Mouse (Mus musculus): ENCODE results near the gene Bloc1s4. TPM values are rescaled to one million over a fixed set of nuclear protein-coding genes. Genes with fewer than 3 reads are reported as not detected.

The Bloc1s4 gene
- polyA plus RNA-seq, 1 experiment from 2014 or later: 31.3 TPM

- Histone ChIP-seq H3K4me1 (no peaks in the 10 kb centered on the region), H3K4me3 (no peak overlapping the region), H3K9me3 (no peaks in the 10 kb centered on the region), H3K9ac (no peak overlapping the region), H3K27ac (no peak overlapping the region), H3K4me2 (no peak overlapping the region), H3K27me3 (replicated peaks) (no peaks in the 10 kb centered on the region), H3K36me3 (replicated peaks) (no peaks in the 10 kb centered on the region)
- 80% methylated on average over 8 of the region's 8 CpGs for WGBS
- ATAC-seq (replicated peaks): no peak
Measured at GRCm38 (mm10) chr5:36736009-36736408, 12.4 kb downstream of the Bloc1s4 start.

- Histone ChIP-seq H3K9ac (no peak overlapping the region), H3K4me3 (no peak overlapping the region), H3K4me1 (no peaks in the 10 kb centered on the region), H3K27me3 (replicated peaks) (no peaks in the 10 kb centered on the region), H3K9me3 (no peaks in the 10 kb centered on the region), H3K36me3 (replicated peaks) (no peaks in the 10 kb centered on the region), H3K27ac (no peak overlapping the region), H3K4me2 (no peak overlapping the region)
- no peak for ATAC-seq (replicated peaks)
- 84% methylated on average over 6 of the region's 6 CpGs for WGBS
Measured at GRCm38 (mm10) chr5:36735106-36735505, 13.3 kb downstream of the Bloc1s4 start.

DNA sequence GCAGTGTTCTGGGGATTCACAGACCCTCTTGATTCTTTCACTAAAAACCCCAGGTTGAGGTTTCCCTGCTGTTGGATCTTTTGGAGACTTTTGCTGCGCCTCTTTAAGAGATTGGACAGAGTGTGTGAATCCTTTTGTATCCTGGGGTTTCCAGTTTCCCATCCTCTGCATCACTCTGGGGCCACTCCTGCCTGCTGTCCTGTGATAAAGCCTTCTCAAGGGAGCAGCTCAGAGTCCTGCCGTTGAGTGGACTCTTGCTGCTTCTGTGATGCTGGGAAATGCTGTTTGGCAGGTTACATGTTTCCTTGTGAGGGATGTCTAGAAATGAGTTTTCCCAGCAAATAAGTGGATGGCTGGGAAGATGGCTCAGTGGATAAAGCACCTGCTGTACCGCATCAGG is 15.0 kb downstream of the Bloc1s4 start:
- Histone ChIP-seq H3K27me3 (replicated peaks) (no peaks in the 10 kb centered on the region), H3K9me3 (no peaks in the 10 kb centered on the region), H3K4me1 (no peaks in the 10 kb centered on the region), H3K36me3 (replicated peaks) (no peaks in the 10 kb centered on the region), H3K27ac (no peak overlapping the region), H3K4me3 (no peak overlapping the region), H3K9ac (no peak overlapping the region), H3K4me2 (no peak overlapping the region)
- 67% methylated on average over 3 of the region's 3 CpGs for WGBS
- ATAC-seq (replicated peaks): no peak

- Histone ChIP-seq H3K9me3 (no peaks in the 10 kb centered on the region), H3K27ac (no peak overlapping the region), H3K9ac (no peak overlapping the region), H3K27me3 (replicated peaks) (no peaks in the 10 kb centered on the region), H3K4me3 (no peak overlapping the region), H3K4me2 (no peak overlapping the region), H3K4me1 (no peaks in the 10 kb centered on the region), H3K36me3 (replicated peaks) (no peaks in the 10 kb centered on the region)
- 78% methylated on average over 7 of the region's 7 CpGs for WGBS
- ATAC-seq (replicated peaks): no peak
Measured at GRCm38 (mm10) chr5:36731901-36732652, 16.4 kb downstream of the Bloc1s4 start.

- Histone ChIP-seq H3K9ac (no peak overlapping the region), H3K27me3 (replicated peaks) (no peaks in the 10 kb centered on the region), H3K4me3 (no peak overlapping the region), H3K4me1 (no peaks in the 10 kb centered on the region), H3K9me3 (no peaks in the 10 kb centered on the region), H3K4me2 (no peak overlapping the region), H3K27ac (no peak overlapping the region), H3K36me3 (replicated peaks) (no peaks in the 10 kb centered on the region)
- no peak for ATAC-seq (replicated peaks)
- 59% methylated on average over 3 of the region's 3 CpGs for WGBS
Measured at GRCm38 (mm10) chr5:36730689-36731088, 17.8 kb downstream of the Bloc1s4 start.

GRCm38 (mm10) chr5:36729923-36730322 is 18.5 kb downstream of the Bloc1s4 start:
- Histone ChIP-seq H3K4me2 (no peak overlapping the region), H3K4me3 (no peak overlapping the region), H3K4me1 (no peaks in the 10 kb centered on the region), H3K36me3 (replicated peaks) (no peaks in the 10 kb centered on the region), H3K27ac (no peak overlapping the region), H3K9me3 (no peaks in the 10 kb centered on the region), H3K9ac (no peak overlapping the region), H3K27me3 (replicated peaks) (no peaks in the 10 kb centered on the region)
- WGBS: 90% methylated on average over 2 of the region's 2 CpGs
- ATAC-seq (replicated peaks): no peak

DNA sequence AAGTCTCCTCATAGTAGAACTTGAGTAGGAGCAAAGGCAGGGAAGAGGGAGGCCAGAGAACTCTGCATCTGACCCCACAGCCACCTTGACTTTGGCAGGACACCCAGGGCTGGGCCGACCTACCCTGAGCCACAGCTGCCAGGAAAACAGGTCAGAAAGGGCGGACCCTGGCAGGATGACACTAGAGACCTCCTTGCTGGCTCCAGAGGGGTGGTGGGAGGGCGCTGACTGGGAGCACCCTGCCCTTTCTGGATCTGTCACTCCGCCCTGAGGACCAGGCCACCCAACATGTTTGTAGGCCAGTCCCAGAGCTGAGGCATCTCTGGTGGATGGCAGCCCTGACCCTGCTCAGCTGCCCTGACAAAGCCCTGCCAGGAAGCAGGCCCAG is 19.4 kb downstream of the Bloc1s4 start:
- no peak overlapping the region for H3K4me2 ChIP-seq
- H3K27me3 ChIP-seq (replicated peaks): no peaks in the 10 kb centered on the region
- H3K9ac ChIP-seq: no peak overlapping the region
- H3K27ac ChIP-seq: no peak overlapping the region
- ATAC-seq (replicated peaks): no peak
- no peaks in the 10 kb centered on the region for H3K4me1 ChIP-seq
- 74% methylated on average over 4 of the region's 4 CpGs for WGBS
- H3K4me3 ChIP-seq: no peak overlapping the region
- no peaks in the 10 kb centered on the region for H3K36me3 ChIP-seq (replicated peaks)
- no peaks in the 10 kb centered on the region for H3K9me3 ChIP-seq

DNA sequence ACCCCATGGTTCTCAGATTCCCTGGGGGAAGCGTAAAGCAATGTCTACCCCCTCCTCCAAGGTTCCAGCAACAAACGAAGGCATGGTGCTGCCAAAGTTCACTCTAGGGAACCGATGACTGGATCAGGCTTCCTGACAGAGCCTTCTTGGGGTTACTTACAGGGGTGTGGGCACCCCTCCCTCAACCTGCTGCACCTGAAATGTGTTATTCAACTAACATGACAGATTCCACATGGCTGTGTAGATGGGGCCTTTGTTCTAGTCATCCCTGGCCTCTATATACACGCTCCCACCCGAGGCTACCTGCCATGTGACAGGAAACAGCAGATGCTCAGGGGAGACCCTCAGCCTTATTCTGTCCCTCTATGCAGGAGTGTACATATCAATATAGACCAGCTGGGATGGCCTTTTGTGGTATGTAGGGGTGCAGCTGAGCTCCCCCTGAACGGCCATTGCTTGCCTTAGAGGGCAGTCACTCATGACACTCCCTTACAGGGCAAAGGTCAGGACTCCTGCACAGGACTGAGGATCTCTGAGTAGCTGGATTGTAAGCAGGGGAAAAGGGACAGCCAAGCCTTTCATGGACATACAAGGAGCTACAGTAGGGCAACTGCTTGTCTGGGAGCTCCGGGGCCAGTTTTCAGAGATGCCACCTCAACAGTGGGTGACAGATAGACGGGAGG is 19.9 kb downstream of the Bloc1s4 start:
- Histone ChIP-seq H3K4me3 (no peak overlapping the region), H3K9me3 (no peaks in the 10 kb centered on the region), H3K4me2 (no peak overlapping the region), H3K9ac (no peak overlapping the region), H3K4me1 (no peaks in the 10 kb centered on the region), H3K27me3 (replicated peaks) (no peaks in the 10 kb centered on the region), H3K27ac (no peak overlapping the region), H3K36me3 (replicated peaks) (no peaks in the 10 kb centered on the region)
- ATAC-seq (replicated peaks): no peak
- WGBS: 80% methylated on average over 8 of the region's 8 CpGs

GRCm38 (mm10) chr5:36727776-36728175 is 20.7 kb downstream of the Bloc1s4 start:
- no peaks in the 10 kb centered on the region for H3K36me3 ChIP-seq (replicated peaks)
- no peak overlapping the region for H3K9ac ChIP-seq
- no peak overlapping the region for H3K4me3 ChIP-seq
- no peaks in the 10 kb centered on the region for H3K9me3 ChIP-seq
- H3K4me2 ChIP-seq: no peak overlapping the region
- 69% methylated on average over 7 of the region's 7 CpGs for WGBS
- no peaks in the 10 kb centered on the region for H3K27me3 ChIP-seq (replicated peaks)
- no peak overlapping the region for H3K27ac ChIP-seq
- no peaks in the 10 kb centered on the region for H3K4me1 ChIP-seq
- ATAC-seq (replicated peaks): no peak

DNA sequence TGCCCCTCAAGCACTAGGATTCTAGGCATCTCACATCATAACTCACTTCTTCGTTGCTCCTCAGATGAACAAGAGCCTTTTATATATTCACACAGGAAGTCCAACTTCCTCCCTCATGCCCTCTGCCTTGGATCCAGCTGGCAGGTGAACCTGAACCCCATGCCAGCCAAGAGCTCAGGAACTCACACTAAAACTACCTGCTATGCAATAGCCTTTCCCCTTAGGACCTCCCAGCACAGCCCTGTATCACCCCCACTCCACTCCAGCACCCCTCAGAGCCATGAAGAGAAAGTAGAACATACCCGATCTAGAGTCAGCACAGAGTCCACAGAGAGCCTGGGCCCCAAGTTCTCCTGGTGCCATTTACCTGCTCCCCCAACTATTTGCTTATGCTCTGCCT is 21.3 kb downstream of the Bloc1s4 start:
- Histone ChIP-seq H3K9ac (no peak overlapping the region), H3K27me3 (replicated peaks) (no peaks in the 10 kb centered on the region), H3K27ac (no peak overlapping the region), H3K4me1 (no peaks in the 10 kb centered on the region), H3K4me2 (no peak overlapping the region), H3K9me3 (no peaks in the 10 kb centered on the region), H3K36me3 (replicated peaks) (no peaks in the 10 kb centered on the region), H3K4me3 (no peak overlapping the region)
- WGBS: 55% methylated on average over 2 of the region's 2 CpGs
- ATAC-seq (replicated peaks): no peak

DNA sequence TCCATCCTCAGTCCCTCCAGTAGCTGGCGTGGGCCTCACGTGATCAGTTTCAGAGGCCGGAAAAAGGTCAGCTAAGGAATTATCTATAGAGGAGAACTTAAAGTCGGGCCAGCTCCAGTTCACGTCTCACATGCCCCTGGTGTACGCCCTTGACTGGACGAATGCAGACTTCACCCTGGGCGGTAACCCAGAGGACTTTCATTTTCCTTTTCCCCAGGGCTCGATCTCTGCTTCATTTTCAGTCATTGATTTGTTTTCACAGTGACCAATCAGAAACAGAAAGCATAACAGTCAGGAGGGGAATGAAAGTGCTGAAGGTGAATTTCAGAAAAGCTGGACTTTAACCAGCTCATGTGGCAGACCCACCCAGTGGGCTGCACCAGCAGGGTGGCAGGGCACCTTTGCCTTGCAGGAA is 22.1 kb downstream of the Bloc1s4 start:
- no peaks in the 10 kb centered on the region for H3K36me3 ChIP-seq (replicated peaks)
- no peak for ATAC-seq (replicated peaks)
- H3K4me1 ChIP-seq: no peaks in the 10 kb centered on the region
- H3K9ac ChIP-seq: no peak overlapping the region
- H3K27ac ChIP-seq: no peak overlapping the region
- no peak overlapping the region for H3K4me2 ChIP-seq
- no peak overlapping the region for H3K4me3 ChIP-seq
- H3K9me3 ChIP-seq: no peaks in the 10 kb centered on the region
- H3K27me3 ChIP-seq (replicated peaks): no peaks in the 10 kb centered on the region
- WGBS: 73% methylated on average over 9 of the region's 9 CpGs

- Histone ChIP-seq H3K27me3 (replicated peaks) (no peaks in the 10 kb centered on the region), H3K9me3 (no peaks in the 10 kb centered on the region), H3K4me2 (no peak overlapping the region), H3K9ac (no peak overlapping the region), H3K4me1 (no peaks in the 10 kb centered on the region), H3K4me3 (no peak overlapping the region), H3K27ac (no peak overlapping the region), H3K36me3 (replicated peaks) (no peaks in the 10 kb centered on the region)
- no peak for ATAC-seq (replicated peaks)
- 66% methylated on average over 12 of the region's 12 CpGs for WGBS
Measured at GRCm38 (mm10) chr5:36725861-36726260, 22.6 kb downstream of the Bloc1s4 start.

GRCm38 (mm10) chr5:36724274-36724673 is 24.2 kb downstream of the Bloc1s4 start:
- Histone ChIP-seq H3K9me3 (no peaks in the 10 kb centered on the region), H3K4me3 (no peak overlapping the region), H3K27ac (no peak overlapping the region), H3K27me3 (replicated peaks) (no peaks in the 10 kb centered on the region), H3K9ac (no peak overlapping the region), H3K36me3 (replicated peaks) (no peaks in the 10 kb centered on the region), H3K4me1 (no peaks in the 10 kb centered on the region), H3K4me2 (no peak overlapping the region)
- WGBS: 76% methylated on average over 7 of the region's 7 CpGs
- no peak for ATAC-seq (replicated peaks)

Measured in midbrain, embryonic 15.5 days (tissue).